Mouse (Mus musculus) limb, embryonic 12.5 days (tissue): ENCODE results near the gene Fzd7. TPM values are rescaled to one million over a fixed set of nuclear protein-coding genes. Genes with fewer than 3 reads are reported as not detected.

ENCODE experiments used
- ATAC-seq: fragments of 200-750 bp; cut with Nextera tagmentation; 2 replicates; pipeline ENCODE4 v1.8.0; 2017; ENCODE audit warnings: low read depth, moderate TSS enrichment; ENCODE audit not compliant: insufficient number of reproducible peaks, insufficient read depth, low FRiP score, low TSS enrichment
- H3K27ac ChIP-seq: fragments of 300-500 bp; sonication (generic); 2 replicates; pipeline ENCODE4 v1.5.1; 2016; ENCODE audit warnings: mild to moderate bottlenecking, moderate library complexity
- H3K27me3 ChIP-seq: fragments of 300-500 bp; sonication (generic); 2 replicates; pipeline ENCODE4 v1.6.1; 2016; ENCODE audit warnings: mild to moderate bottlenecking, moderate library complexity
- H3K36me3 ChIP-seq: fragments of 300-500 bp; sonication (generic); 2 replicates; pipeline ENCODE4 v1.6.1; 2016; ENCODE audit warnings: mild to moderate bottlenecking, moderate library complexity
- H3K4me1 ChIP-seq: fragments of 300-500 bp; sonication (generic); replicated peaks from 2 replicates; pipeline ENCODE4 v1.6.1; 2016
- H3K4me2 ChIP-seq: fragments of 300-500 bp; sonication (generic); 2 replicates; pipeline ENCODE4 v1.6.1; 2016; ENCODE audit warnings: mild to moderate bottlenecking, moderate library complexity
- H3K4me3 ChIP-seq: fragments of 300-500 bp; sonication (generic); replicated peaks from 2 replicates; pipeline ENCODE4 v1.5.1; 2016; ENCODE audit warnings: mild to moderate bottlenecking
- H3K9ac ChIP-seq: fragments of 300-500 bp; sonication (generic); replicated peaks from 2 replicates; pipeline ENCODE4 v1.6.1; 2016; ENCODE audit warnings: mild to moderate bottlenecking, moderate library complexity
- H3K9me3 ChIP-seq: fragments of 300-500 bp; sonication (generic); 2 replicates; pipeline ENCODE4 v1.6.1; 2016; ENCODE audit warnings: mild to moderate bottlenecking, moderate library complexity
- WGBS: fragments of 180-500 bp; shearing (Covaris S2); methylation state at CpG from one replicate; pipeline ENCODE4 v1.1.7; 2016; 5-methylcytosine and 5-hydroxymethylcytosine counted together
- polyA plus RNA-seq: library from polyadenylated mRNA; unstranded; fragments of >200 nt; fragmentation: Nextera tagmentation; extraction: Ambion mirVana; gene quantifications from 2 replicates; pipeline ENCODE4 v1.2.1, GENCODE M21; 2016

The Fzd7 gene
- polyA plus RNA-seq, 1 experiment from 2014 or later: 20.5 TPM

DNA sequence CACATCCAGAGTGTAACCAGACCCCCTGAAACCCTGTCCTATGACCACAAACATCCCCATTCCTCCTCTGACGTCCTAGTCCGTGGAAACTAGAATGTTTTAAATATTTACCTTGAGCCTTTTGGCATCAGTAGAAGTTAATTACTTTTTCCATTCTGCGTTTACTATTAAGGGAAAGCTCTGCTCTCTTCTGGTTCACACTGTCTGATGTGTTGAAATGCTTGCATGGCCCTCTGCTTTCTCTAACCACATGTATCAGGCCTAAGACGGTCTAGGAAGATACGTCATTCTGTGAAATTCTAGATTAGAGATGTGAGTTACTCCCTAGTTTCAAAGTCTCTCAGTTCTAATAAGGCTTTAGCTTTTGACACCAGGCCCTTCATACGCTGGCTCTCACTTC, 45.0 kb downstream of the Fzd7 start:
- H3K9ac ChIP-seq: no peak overlapping the region
- peaks cover 12% of the 10 kb centered on the region; the same call in 1 of the 2 replicates for H3K4me1 ChIP-seq
- no peak overlapping the region for H3K27ac ChIP-seq
- ATAC-seq: no peak
- H3K9me3 ChIP-seq: no peaks in the 10 kb centered on the region
- H3K4me2 ChIP-seq: no peak overlapping the region
- no peak overlapping the region for H3K4me3 ChIP-seq
- H3K36me3 ChIP-seq: no peaks in the 10 kb centered on the region
- 85% methylated on average over 6 of the region's 6 CpGs for WGBS
- H3K27me3 ChIP-seq: no peaks in the 10 kb centered on the region; the same call in 1 of the 2 replicates

DNA sequence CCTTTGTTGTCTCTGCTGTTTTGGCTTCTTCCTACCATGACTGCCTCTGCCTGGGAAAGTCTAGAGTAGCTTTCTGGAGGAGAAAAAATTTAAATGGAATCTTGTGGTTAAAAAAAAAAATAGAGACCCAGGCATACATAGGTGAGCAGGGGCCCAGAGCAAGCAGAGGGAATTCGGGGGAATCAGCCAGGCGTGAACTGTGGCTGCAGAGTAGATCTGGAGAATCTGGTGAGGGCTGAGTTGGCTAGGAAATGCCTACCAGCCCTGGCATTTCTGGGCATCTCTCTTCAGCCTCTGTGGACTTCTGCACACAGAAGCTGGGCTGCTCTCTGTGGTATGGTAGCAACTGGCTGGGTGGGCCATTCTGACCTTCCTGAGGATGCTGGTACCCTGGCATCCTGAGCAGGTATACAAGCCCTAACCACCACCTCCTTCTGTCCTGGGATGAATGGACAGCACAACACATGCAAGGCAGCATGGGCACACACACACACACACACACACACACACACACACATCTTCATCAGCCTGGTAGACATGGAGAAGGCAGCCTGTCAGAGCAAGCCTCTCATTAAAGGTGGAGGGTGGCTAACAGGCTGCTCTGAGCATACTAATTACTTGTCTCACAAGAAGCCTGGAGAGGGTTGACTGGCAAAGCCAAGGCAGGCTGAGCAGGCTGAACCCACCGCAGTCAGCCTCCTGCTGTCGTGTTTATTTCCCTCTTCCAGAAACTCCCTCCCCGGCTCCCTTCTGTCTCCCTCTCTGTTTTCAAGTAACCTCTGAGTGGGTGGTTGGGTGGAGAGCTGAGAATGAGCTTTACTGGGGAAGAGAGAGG, 53.0 kb downstream of the Fzd7 start:
- H3K27me3 ChIP-seq: no peaks in the 10 kb centered on the region
- no peaks in the 10 kb centered on the region for H3K36me3 ChIP-seq
- no peak overlapping the region for H3K4me2 ChIP-seq
- H3K9ac ChIP-seq: no peak overlapping the region
- 28% methylated on average over 5 of the region's 5 CpGs for WGBS
- no peak overlapping the region for H3K4me3 ChIP-seq
- ATAC-seq: no peak
- H3K4me1 ChIP-seq: peaks cover 17% of the 10 kb centered on the region
- peak overlapping the region; percentile 47 for H3K27ac ChIP-seq
- no peaks in the 10 kb centered on the region for H3K9me3 ChIP-seq

Other genes starting within 250 kb of the Fzd7 start
- gene Als2, start 245.2 kb upstream of the Fzd7 start, polyA plus RNA-seq: 11.7 and 11.8 TPM in 2 replicates
- 0.38 TPM in 1 of 2 replicates, not detected in the other for gene Cdk15, start 225.5 kb upstream of the Fzd7 start, polyA plus RNA-seq
- 1.0 and 1.1 TPM in 2 replicates for gene Gm973, start 33.8 kb downstream of the Fzd7 start, polyA plus RNA-seq
- 527 and 531 TPM in 2 replicates for gene Sumo1, start 188.4 kb downstream of the Fzd7 start, polyA plus RNA-seq
- gene Nop58, start 202.5 kb downstream of the Fzd7 start, polyA plus RNA-seq: 275 and 303 TPM in 2 replicates